Mouse (Mus musculus): ENCODE results near the gene Tbca.
A peak's percentile ranks its signal among the peaks of the same experiment; 100 is the strongest.

GRCm38 (mm10) chr13:94788771-94789649 is at the start of gene Tbca:
- TF ChIP-seq CTCF (IDR thresholded peaks at IDR 0.05; ENCODE audit: extremely low read depth, insufficient read depth, insufficient read length, insufficient replicate concordance) = no peak
- peak; percentile 75 for TF ChIP-seq POLR2A (IDR thresholded peaks at IDR 0.05; ENCODE audit: low read depth, low read length)

Measured in spleen, adult 2 months (tissue).